Mouse (Mus musculus) brown adipose tissue, adult 24 weeks (tissue): Measurements from ENCODE around the gene Smgc. TPM values are rescaled to one million over a fixed set of nuclear protein-coding genes. Genes with fewer than 3 reads are reported as not detected.
"Not testable (repeated sequence)": the region's sequence is repeated elsewhere in the genome, so short reads cannot be mapped to it uniquely, and the experiment has no call there.

Experiments
- H3K27ac ChIP-seq: fragments of 200-500 bp; replicated peaks from 2 replicates; pipeline ENCODE4 v1.5.1; 2012; ENCODE audit warnings: low read depth, mild to moderate bottlenecking, low read length
- H3K4me1 ChIP-seq: fragments of 200-500 bp; 2 replicates; pipeline ENCODE4 v1.6.1; 2012; ENCODE audit warnings: low read length, mixed read lengths; ENCODE audit not compliant: control insufficient read depth, insufficient read depth, insufficient read length
- H3K4me3 ChIP-seq: fragments of 200-500 bp; 2 replicates; pipeline ENCODE4 v1.5.1; 2012; ENCODE audit warnings: low read depth, mild to moderate bottlenecking, low read length, moderate library complexity; ENCODE audit not compliant: insufficient read depth
- polyA plus RNA-seq: library from polyadenylated mRNA; stranded (reverse); fragments of >200 nt; gene quantifications from 2 replicates; pipeline ENCODE4 v1.2.4, GENCODE M21; 2012; ENCODE audit not compliant: missing spikeins, insufficient read depth, insufficient read length

Smgc gene
- not detected in 2 replicates for polyA plus RNA-seq

- Histone ChIP-seq H3K27ac (no peak within 1 kb of the TSS), H3K4me3 (no peak within 1 kb of the TSS), H3K4me1 (no peaks in the 10 kb centered on the region)
Measured at GRCm38 (mm10) chr15:91837965-91838364, at the start of gene Smgc. Gene Smgc (plus strand): TSS chr15:91838265.

DNA sequence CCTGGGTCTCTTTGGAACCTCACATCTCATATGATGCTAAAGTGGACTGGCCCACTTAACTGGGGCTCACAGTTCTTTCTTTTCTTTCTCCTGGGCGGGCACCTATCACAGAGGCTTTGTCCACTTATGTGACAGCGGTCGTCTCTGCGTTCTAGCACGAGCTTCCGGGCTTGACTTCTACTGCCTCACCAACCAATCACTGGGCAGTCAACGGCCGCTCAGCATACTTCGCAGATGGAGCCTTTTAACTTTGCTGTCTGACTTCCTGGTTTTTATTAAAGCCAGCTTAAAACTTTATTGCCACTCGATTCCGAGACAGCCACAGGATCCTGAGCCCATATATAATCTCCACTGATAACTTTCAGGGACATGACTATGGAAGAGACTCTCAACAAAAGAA lies 49.7 kb upstream of the Smgc start:
- H3K4me3 ChIP-seq: no peak overlapping the region

GRCm38 (mm10) chr15:91806463-91806862 lies 31.6 kb upstream of the Smgc start:
- H3K4me3 ChIP-seq: no peak overlapping the region
- H3K27ac ChIP-seq: no peak overlapping the region
- H3K4me1 ChIP-seq: no peaks in the 10 kb centered on the region

More for the DNA sequence above, 49.7 kb upstream of the Smgc start:
- Histone ChIP-seq H3K4me1 (no peaks in the 10 kb centered on the region), H3K27ac (no peak overlapping the region)

GRCm38 (mm10) chr15:91835319-91835718 lies 2.7 kb upstream of the Smgc start:
- no peak overlapping the region for H3K27ac ChIP-seq
- H3K4me3 ChIP-seq: no peak overlapping the region
- H3K4me1 ChIP-seq: no peaks in the 10 kb centered on the region

GRCm38 (mm10) chr15:91864130-91864529 lies 26.1 kb downstream of the Smgc start:
- not testable (repeated sequence) for H3K4me1 ChIP-seq, H3K27ac ChIP-seq

GRCm38 (mm10) chr15:91900245-91900644 lies 62.2 kb downstream of the Smgc start:
- no peak overlapping the region for H3K27ac ChIP-seq
- no peaks in the 10 kb centered on the region for H3K4me1 ChIP-seq
- H3K4me3 ChIP-seq: no peak overlapping the region

More at GRCm38 (mm10) chr15:91864130-91864529, 26.1 kb downstream of the Smgc start:
- not testable (repeated sequence) for H3K4me3 ChIP-seq

GRCm38 (mm10) chr15:91907046-91907445 lies 69.0 kb downstream of the Smgc start:
- H3K4me1 ChIP-seq, H3K27ac ChIP-seq, H3K4me3 ChIP-seq: not testable (repeated sequence)

Other genes starting within 250 kb of the Smgc start
- 2.5 and 4.2 TPM in 2 replicates for gene Lrrk2, start 165.1 kb upstream of the Smgc start, polyA plus RNA-seq
- not detected in 2 replicates for gene Cntn1, start 212.9 kb downstream of the Smgc start, polyA plus RNA-seq